Mouse (Mus musculus) lung, adult 2 months (tissue): ENCODE data around the gene Ldlr.

Experiments
- CTCF ChIP-seq: fragments of 200-500 bp; IDR thresholded peaks from 2 replicates; pipeline ENCODE4 v1.5.1; 2011; ENCODE audit warnings: mild to moderate bottlenecking, low read length, control low read depth; ENCODE audit not compliant: insufficient read depth
- POLR2A ChIP-seq: fragments of 200-500 bp; IDR thresholded peaks from 2 replicates; pipeline ENCODE4 v1.6.1; 2011; ENCODE audit warnings: low read depth, mild to moderate bottlenecking, control low read depth, low read length, borderline replicate concordance; ENCODE audit errors: extremely low read depth

- TF ChIP-seq POLR2A (no peak), CTCF (no peak)
Observed at GRCm38 (mm10) chr9:21788234-21788633, 65.0 kb downstream of the Ldlr start.
